Mouse (Mus musculus) heart, postnatal 36 days (tissue): ENCODE data around the gene Sfxn5. TPM values are rescaled to one million over a fixed set of nuclear protein-coding genes. Genes with fewer than 3 reads are reported as not detected.
A peak's percentile ranks its signal among the peaks of the same experiment; 100 is the strongest.

Experiments
- DNase-seq, 2 experiments: peaks; one replicate each; pipeline ENCODE4 v3.0.0; 2021 to 2022
- intact Hi-C: fragments of 180-260 bp; cut with DNase I; formaldehyde crosslinking; loops from one replicate; pipeline ENCODE4 v1.15.1; 2025
- total RNA-seq, 2 experiments: library from RNA; stranded (reverse); gene quantifications; 2 replicates each; pipeline ENCODE4 v1.2.3; 2021

Gene Sfxn5
- total RNA-seq, 2 experiments from 2014 or later: 3.4 to 4.1 TPM

DNA sequence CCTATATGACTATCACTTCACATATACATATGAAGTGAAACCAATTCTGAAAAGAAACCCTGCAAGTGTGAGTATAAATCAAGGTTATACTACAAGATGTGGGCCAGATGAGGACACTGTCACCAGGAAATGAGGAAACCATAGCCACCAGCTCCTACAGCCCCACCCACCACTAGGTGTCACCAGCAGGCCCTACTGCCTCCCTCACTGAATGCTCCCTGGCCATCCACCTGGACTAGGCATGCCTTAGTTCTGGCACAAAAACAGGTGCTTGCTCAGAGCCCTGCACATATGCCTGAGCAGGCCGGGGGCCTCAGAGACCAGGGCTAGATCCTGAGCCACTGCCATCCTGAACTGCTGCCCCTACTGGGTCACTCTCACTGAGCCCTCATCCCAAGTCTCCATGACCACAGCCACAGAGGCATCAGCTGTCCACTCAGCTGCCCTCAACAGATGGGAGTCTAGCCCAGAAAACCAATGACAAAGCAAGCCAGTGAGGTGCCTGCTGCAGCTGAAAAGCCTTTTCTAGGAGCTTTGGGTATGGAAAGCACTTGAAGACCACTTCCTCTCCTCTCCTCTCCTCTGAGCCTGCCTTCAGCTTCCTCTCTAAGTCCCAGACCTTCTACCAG is 6.2 kb upstream of the Sfxn5 start:
- intact Hi-C loops: loop anchor here (10.0 kb wide), 1 partner anchor 275 kb away; the partner anchor contains the start of gene Exoc6b
- DNase-seq: peak in 1 of 2 experiments; percentile 56

DNA sequence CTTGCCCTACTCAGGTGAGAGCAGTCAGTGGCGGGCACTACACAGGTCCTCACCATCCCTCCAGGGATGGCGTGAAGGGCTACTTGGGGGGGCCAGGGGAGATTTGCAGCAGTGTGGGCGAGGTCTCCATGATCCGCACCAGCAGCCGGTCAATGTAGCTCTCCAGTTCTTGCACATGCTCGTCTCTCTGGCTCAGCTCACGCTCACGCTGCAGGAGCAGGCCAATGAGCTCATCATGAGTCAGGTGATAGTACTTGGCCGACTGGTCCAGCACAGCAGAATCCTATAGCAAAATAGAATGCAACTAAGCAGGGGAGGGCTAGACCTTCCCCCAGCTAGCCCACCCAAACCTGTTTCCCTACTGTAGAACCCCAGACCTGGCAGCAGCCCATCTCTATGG is 3.7 kb upstream of the Sfxn5 start:
- intact Hi-C loops: loop anchor here (10.0 kb wide), 1 partner anchor 272 kb away; the partner anchor contains the start of gene Exoc6b
- DNase-seq: no peak

DNA sequence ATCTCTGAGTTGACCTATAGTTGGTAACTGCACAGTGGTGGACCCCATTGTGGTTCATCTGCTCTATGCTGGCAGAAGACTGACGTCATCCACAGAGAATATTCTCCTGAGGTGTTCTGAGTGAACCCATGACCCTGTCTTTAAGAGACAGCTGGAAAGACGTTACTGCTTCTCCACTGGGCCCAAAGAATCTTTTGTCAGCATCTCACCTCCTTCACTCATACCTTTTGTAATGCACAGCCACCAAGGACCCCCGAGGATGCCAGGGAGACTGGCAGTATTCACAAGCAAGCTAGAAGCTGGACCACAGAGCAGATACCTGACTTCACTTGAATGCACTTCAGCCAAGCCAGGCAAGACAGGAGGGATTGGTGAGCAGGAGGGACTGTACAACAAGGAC is 2.1 kb upstream of the Sfxn5 start:
- intact Hi-C loops: loop anchor here (10.0 kb wide), 1 partner anchor 271 kb away; the partner anchor contains the start of gene Exoc6b
- no peak for DNase-seq

DNA sequence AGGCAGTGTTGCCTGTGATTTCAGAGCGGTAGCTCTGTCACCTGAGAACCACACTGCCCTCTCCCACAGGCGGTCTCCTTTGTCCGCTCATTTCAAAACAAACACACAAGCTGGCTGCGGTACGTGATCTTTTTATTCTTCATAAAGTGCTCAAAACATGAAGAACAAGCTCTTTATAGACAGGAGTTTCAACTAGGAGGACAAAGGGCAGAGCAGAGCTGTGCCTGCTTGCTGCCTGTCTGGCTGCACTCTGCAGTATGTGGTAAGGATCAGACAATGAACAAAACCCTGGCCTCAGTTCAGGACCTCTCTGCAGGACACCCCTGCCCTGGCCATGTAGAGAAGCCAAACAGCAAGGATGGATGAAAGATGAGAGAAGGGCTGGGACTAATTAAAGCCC is 1.6 kb upstream of the Sfxn5 start:
- intact Hi-C loops: loop anchor here (5.0 to 10.0 kb wide), 2 partner anchors 173 to 270 kb away; partner anchors contain the start of gene Exoc6b
- DNase-seq: no peak

DNA sequence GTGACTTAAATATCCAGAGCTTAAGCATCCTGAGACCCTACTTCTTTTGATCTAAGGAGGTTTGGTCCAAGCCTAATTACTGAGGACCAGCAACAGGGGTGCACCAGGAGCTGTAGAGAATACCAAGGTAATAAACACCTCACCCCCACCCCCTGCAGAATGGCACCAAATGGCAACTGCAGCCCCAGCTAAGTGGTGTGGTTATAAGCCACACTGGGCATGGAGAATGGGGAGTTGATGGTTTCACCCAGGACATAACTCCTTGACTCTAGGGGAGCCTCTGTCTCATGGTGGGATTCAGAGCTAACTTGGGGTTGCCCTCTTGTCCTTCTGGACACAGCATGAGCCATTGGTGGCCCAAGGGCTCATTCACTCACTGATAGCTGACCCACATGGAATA is 1.0 kb upstream of the Sfxn5 start:
- DNase-seq: no peak
- intact Hi-C loops: loop anchor here (5.0 to 10.0 kb wide), 2 partner anchors 172 to 269 kb away; partner anchors contain the start of gene Exoc6b

DNA sequence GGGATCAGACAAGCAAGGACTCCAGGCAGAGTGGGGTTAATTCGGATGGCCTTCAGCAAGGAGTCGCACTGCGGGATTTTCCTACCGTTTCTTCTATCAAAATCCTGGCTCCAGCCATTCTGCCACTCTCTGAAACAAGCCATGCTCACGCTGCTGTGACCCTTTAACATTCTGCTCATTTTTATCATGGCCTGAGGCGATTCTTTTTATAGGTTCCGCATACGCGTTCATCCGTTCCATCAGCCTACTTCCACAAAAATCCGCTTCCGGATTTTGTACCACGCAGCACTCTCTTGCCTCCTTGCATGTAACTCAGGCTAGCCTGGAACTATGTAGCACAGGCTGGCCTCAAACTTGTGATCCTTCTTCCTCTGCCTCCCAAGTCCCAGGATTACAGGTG is 510 bp upstream of the Sfxn5 start:
- DNase-seq: no peak

DNA sequence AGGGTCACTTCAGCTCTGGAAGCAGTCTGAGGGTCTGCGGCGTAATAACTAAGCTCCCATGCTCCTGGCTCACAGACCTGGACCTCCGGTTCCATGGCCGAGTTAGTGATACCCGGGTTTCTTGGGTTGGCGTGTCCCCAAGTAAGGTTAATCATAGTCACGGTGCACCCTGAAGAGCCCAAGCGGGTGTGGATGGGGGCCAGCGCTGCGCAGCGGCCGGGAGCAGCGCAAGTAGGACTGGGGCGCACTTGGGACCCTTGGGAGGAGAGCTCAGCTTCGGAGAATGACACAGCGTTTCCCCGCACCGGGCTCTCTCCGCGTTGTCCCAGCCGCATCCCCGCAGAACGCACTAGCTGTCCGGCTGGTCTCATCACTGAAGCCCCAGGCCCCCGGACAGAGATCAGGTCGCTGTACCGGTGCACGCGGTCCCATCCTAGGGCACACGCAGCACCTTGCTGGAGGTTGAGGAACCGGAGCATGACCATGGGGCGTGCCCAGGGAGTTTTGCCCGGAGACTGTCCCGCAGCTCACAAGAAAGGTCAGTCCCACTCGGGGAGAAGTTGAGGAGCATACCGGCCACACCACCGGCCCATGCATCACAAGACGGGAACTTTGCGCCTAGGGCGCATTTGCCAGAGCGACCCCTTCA is 747 bp downstream of the Sfxn5 start:
- DNase-seq: no peak
- intact Hi-C loops: loop anchor here (5.0 to 10.0 kb wide), 2 partner anchors 170 to 268 kb away; partner anchors contain the start of gene Exoc6b

More for the DNA sequence above, 510 bp upstream of the Sfxn5 start:
- intact Hi-C loops: loop anchor here (5.0 to 10.0 kb wide), 2 partner anchors 171 to 269 kb away; partner anchors contain the start of gene Exoc6b

DNA sequence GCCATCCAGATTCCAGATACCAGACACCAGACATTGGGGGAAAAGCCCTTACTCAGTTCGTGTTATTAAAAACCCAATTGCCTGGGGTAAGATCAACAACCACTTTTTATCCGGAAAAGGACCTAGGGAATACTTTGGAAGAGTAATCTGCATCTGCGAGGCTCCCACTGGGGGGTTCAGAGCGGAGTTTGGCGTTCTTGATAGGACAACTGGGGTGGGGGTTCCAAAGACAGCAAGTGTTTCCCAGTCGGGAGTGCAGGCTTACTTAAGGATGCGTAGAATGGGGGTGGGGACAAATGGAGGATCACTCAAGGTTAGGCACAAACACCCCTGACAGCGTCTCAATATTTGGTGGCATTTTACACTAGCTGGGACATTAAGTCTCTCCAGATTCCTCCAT is 1.5 kb downstream of the Sfxn5 start:
- intact Hi-C loops: loop anchor here (5.0 to 10.0 kb wide), 2 partner anchors 169 to 267 kb away; partner anchors contain the start of gene Exoc6b
- no peak for DNase-seq

DNA sequence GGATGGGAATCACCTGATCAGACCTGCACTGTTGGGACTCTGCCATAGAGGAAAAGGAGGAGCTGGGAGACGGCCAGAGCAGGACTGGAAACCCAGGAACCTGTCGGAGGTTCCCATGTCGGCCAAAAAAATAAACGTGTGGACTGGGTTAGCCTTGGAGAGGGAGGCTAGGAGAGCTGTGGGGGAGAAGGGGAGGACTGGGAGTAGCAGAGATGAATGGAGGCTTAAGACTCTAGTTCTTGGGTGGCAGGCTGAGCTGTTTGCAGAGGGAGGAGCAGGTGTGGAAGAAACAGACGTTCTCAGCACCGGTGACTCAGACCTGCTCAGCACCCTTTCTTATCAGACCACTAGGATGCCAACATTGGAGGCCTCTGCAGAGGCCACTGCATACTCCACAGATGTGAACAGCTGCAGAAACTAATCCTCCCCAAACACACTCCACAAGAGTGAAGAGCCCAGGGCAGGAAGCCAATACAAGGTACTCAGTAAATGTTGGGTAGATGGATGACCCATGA is 1.9 kb downstream of the Sfxn5 start:
- intact Hi-C loops: loop anchor here (5.0 to 10.0 kb wide), 2 partner anchors 169 to 266 kb away; partner anchors contain the start of gene Exoc6b

DNA sequence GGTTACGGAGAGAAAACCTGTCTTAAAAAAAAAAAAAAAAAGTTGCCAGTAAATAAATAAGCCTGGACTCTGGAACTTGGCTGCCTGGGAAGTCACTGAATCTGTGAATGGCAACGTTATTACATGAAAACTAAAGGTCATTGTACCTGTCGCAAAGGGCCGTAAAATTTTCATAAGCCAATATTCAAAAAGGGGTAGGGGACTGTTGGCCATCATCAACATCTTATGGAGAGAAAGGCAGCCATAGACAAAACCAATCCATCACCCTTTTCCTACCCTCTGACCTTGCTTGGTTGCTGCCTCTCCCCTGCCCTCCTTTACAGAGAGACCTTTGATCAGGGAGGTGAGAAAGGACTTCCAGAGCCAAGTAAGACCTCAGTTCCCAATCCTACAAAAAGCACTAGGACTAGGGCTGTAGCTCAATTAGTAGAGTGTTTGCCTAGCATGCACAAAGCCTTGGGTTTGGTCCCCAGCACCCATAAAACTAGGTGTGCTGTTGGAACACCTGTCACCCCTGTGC is 3.5 kb downstream of the Sfxn5 start:
- no peak for DNase-seq
- intact Hi-C loops: loop anchor here (5.0 to 10.0 kb wide), 2 partner anchors 167 to 265 kb away; partner anchors contain the start of gene Exoc6b

More for the DNA sequence above, 1.9 kb downstream of the Sfxn5 start:
- DNase-seq: no peak

DNA sequence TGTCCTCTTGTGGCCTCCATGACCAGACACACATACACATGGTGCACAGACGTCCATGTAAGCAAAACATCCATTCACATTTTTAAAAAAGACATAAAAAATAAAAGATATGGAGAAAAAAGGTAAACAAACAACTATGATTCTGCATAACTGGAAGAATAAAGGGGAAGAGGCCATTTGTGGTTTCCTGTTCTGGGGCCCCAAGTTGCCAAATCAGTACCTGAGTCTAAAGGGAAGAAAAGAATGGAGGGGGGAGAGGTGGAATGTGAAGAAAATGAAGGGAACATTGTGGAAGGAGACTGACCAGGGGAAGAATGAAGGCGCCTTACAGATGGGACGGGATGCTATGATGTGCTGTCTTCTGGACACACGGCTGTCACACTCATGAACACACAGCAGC is 6.7 kb downstream of the Sfxn5 start:
- intact Hi-C loops: no loop called here
- DNase-seq: no peak

DNA sequence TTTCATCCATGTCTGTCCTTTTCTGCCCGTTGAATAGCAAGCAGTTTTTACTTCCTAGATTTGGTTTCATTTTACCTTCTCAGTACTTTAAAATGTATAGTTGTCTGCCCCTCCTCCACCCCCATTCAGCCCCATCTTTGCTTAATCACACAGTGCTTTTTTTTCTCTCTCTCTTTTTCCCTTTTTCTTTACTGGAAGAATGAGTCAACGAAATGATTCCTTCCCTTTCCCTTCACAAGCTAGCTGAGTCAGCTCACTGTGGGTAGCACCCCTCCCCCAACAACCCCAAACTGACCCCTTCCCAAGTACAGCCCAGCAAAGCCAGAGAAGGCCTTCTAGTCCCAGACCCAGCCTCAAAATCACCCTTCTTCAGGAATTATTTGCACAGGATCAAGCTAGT is 8.1 kb downstream of the Sfxn5 start:
- intact Hi-C loops: no loop called here
- no peak for DNase-seq

DNA sequence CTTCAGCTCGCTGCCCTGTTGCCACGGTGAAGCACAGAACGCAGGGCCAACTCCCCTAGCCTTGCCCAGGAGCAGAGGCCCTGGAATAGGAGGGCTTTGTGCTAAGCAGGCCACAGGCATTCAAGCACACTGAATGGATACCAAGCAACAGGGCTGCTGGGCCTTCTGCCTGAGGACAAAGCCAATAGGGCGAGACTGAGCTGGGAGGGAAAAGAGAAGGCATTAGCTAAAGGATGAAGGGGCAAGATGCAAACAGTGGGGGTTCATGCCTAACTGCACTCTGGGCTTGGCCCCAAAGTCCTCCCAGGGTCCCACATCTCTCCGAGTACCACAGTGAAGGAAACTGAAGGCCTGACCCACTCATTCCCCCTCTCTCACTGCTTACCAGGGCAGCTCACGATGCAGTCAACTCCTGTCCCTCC is 12.8 kb downstream of the Sfxn5 start:
- DNase-seq: no peak
- intact Hi-C loops: no loop called here

DNA sequence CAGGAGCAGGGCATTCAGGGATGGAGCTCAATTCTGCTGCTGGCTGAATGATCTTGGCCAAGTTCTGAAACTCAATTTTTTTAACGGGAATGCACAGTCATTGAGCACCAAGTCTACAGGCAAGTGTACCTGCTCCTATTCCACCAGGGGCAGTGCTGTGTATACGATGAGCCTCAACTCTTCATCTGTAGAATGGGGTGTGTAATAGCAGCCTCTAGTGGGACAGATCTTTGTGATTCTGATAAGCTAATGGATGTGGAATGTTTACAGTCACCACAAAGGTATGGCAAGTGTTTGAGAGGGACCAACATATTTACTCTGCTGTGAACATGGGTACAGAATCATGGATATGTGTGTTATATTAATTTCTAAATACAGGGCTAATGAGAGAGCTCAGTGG is 17.0 kb downstream of the Sfxn5 start:
- no peak for DNase-seq
- intact Hi-C loops: no loop called here

DNA sequence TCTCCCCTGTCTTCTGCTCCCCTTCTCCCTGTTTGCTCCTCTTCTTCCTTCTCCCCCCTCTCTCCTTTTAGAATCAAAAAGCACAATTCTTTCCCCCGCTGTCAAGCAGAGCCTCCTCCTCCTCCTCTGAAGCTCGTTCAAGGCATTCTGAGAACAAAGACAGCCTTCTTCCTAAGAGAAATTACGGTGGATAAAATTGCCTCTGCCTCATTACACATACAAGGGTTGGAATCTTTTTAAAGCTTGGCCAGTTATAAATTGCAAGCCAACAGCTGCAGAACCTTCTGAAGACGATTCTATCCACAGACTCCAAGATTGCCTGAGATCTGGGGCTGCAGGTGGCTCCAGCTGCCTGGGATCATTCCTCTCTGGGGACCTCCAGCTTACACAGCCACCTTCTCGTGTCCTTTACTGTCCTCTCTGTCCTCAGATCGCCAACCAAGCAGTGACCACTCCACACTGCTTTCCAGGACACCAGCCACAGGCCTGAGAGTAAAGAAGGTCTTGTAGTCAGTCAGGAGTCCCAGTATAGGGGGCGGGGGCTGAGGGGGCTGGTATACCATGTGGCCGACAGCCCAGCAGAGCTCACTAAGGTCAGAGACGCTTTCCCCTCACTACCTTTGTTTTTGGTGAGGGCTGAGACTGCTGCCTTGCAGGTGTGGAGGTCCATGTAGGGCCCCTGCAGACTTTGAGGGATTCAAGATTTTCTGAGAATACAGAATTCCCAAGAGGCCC is 19.0 kb downstream of the Sfxn5 start:
- no peak for DNase-seq
- intact Hi-C loops: no loop called here

DNA sequence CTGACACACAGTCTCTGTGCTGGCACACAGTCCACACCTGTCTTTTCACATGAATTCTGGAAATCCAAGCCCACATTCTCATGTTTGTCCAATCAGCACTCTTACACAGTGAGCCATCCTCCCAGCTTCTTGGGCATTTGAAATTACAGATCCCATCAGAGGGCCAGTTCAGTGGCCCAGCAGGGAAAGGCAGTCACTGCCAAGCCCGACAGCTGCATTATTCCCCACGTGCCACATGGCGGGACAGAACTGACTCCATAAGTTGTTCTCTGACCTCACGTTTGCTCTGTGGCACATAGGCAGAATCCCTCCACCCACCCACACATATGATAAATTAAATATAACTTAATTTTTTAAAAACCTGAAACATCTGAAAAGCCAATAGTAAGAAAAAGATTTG is 25.3 kb downstream of the Sfxn5 start:
- intact Hi-C loops: no loop called here

DNA sequence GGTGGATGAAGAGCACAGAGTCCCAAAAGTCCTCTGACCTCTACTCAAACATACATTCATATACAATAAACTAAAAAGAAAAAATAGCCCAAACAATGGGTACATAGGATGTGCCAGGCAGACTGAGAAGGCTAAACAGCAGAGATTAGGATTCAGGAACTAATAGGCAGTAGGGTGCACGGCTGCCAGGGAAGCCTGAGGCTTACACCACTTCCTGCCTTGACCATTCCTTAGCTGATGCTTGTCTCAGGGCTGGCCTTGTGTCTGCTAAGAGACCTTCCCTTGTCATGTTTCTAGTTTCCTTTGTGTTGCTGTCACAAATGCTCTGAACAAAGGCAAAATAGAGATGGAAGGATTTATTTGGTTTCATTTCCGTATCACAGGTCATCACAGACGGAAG is 26.8 kb downstream of the Sfxn5 start:
- DNase-seq: no peak
- intact Hi-C loops: no loop called here

More for the DNA sequence above, 25.3 kb downstream of the Sfxn5 start:
- no peak for DNase-seq

DNA sequence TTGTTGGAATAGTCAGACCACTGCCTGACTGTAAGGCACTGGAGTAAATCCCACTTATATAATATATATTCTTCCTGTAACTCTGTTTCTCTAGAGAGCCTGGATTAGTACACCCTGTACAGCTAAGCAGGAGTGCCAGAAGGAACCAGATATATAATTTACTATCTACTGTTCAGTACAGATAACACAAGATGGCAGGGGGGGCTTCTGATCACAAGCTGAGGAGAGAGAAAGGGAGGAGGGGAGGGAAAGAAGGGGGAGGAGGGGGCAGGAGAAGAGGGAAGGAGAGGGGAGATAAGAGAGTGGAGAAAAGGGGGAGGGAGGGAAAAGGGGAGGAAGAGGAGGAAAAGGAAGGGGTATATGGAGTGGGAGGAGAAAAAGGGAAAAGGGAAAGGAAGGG is 27.4 kb downstream of the Sfxn5 start:
- no peak for DNase-seq
- intact Hi-C loops: no loop called here

DNA sequence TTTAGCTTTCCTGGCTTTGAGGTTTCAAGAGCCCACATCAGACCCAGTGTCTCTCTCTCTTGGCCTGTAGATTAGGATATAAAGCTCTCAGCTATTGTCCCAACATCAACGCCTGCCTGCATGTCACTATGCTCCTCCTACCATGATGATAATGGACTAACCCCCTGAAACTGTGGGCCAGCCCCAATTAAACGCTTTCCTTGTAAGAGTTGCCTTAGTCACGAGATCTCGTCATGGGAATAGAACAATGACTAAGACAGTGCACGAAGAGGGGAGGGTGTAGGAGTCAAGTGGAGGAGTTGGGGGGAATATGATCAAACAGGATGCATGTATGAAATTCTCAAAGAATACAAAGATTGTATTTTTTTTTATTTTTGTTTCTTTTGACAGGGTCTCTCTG is 28.3 kb downstream of the Sfxn5 start:
- intact Hi-C loops: no loop called here
- no peak for DNase-seq

DNA sequence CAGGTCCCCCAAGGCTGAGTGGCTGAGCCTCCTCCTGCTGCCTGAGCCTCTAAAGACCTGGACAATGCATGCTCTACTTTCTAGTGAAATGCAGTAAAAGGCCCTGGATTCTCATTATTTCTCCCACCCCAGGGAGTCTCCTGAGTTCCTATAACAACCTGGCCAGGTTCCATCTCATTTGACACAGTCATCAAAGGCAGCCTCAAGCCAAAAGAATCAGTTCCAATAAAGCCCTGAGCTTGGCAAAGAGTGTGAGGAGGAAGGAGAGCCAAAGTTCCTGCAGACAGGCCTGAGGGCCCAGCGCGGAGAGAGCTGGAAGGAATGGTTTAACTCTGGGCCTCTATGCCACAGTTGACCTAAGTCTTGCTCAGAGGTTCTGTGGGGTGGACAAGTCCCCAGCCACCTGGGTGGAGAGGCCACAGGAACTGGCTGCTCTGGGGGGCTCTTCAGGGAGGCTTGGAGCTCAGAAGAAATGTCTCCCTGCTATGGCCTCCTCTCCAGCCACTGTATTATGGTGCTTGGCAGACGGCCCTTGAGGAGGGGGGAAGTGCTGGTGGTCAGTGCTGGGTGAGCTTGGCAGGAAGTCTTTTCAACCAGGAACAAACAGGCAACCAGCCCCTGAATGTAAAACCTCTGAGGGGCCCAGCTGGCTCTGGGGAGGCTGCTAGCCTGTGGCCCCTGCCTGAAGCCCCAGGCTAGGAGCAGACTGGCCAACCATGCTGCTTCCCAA is 30.7 kb downstream of the Sfxn5 start:
- DNase-seq: peak; percentile 27 to 40
- intact Hi-C loops: no loop called here
